Mouse (Mus musculus) kidney, embryonic 15.5 days (tissue): ENCODE data around the gene Slc25a40. TPM values are rescaled to one million over a fixed set of nuclear protein-coding genes. Genes with fewer than 3 reads are reported as not detected.

Experiments used
- ATAC-seq: fragments of 200-750 bp; cut with Nextera tagmentation; replicated peaks from 2 replicates; pipeline ENCODE4 v1.8.0; 2017; ENCODE audit warnings: moderate TSS enrichment; ENCODE audit not compliant: low FRiP score
- H3K27ac ChIP-seq: fragments of 300-500 bp; sonication (generic); 2 replicates; pipeline ENCODE4 v1.5.1; 2015; ENCODE audit warnings: mild to moderate bottlenecking, inconsistent platforms
- H3K27me3 ChIP-seq: fragments of 300-500 bp; sonication (generic); 2 replicates; pipeline ENCODE4 v1.6.1; 2015; ENCODE audit warnings: inconsistent platforms
- H3K36me3 ChIP-seq: fragments of 300-500 bp; sonication (generic); 2 replicates; pipeline ENCODE4 v1.6.1; 2015; ENCODE audit warnings: inconsistent platforms
- H3K4me1 ChIP-seq: fragments of 300-500 bp; sonication (generic); 2 replicates; pipeline ENCODE4 v1.6.1; 2015; ENCODE audit warnings: inconsistent platforms
- H3K4me2 ChIP-seq: fragments of 300-500 bp; sonication (generic); 2 replicates; pipeline ENCODE4 v1.6.1; 2015; ENCODE audit warnings: moderate library complexity, mild to moderate bottlenecking, inconsistent platforms
- H3K4me3 ChIP-seq: fragments of 300-500 bp; sonication (generic); replicated peaks from 2 replicates; pipeline ENCODE4 v1.5.1; 2015; ENCODE audit warnings: mild to moderate bottlenecking, inconsistent platforms
- H3K9ac ChIP-seq: fragments of 300-500 bp; sonication (generic); 2 replicates; pipeline ENCODE4 v1.6.1; 2015; ENCODE audit warnings: mild to moderate bottlenecking, inconsistent platforms
- H3K9me3 ChIP-seq: fragments of 300-500 bp; sonication (generic); replicated peaks from 2 replicates; pipeline ENCODE4 v1.6.1; 2016; ENCODE audit warnings: inconsistent platforms
- WGBS: fragments of 180-500 bp; shearing (Covaris S2); methylation state at CpG from one replicate; pipeline ENCODE4 v1.1.7; 2015; ENCODE audit warnings: mixed read lengths; 5-methylcytosine and 5-hydroxymethylcytosine counted together
- polyA plus RNA-seq: library from polyadenylated mRNA; unstranded; fragments of >200 nt; fragmentation: Nextera tagmentation; extraction: Ambion mirVana; gene quantifications from 2 replicates; pipeline ENCODE4 v1.2.1, GENCODE M21; 2015

Gene Slc25a40
- 12.8 and 13.3 TPM in 2 replicates for polyA plus RNA-seq

- Histone ChIP-seq H3K4me1 (peaks cover 11% of the 10 kb centered on the region; the same call in 1 of the 2 replicates), H3K9ac (peak within 1 kb of the TSS; percentile 91), H3K36me3 (peaks cover 29% of the 10 kb centered on the region), H3K27ac (peak within 1 kb of the TSS; percentile 91), H3K27me3 (no peaks in the 10 kb centered on the region), H3K4me3 (peak within 1 kb of the TSS; percentile 74), H3K4me2 (peak within 1 kb of the TSS; percentile 71), H3K9me3 (no peaks in the 10 kb centered on the region)
- ATAC-seq: peak; percentile 98
- under 1% methylated on average over 93 of the region's 93 CpGs for WGBS
These were observed at the start of gene Slc25a40, which contains the start of gene Dbf4 for GRCm38 (mm10) chr5:8422157-8422931. Slc25a40 (plus strand) TSS chr5:8422850. Dbf4 (minus strand) TSS chr5:8422716.

GRCm38 (mm10) chr5:8373415-8373814 is 49.2 kb upstream of the Slc25a40 start:
- WGBS: 84% methylated on average over 4 of the region's 4 CpGs
- Histone ChIP-seq H3K36me3 (no peaks in the 10 kb centered on the region), H3K4me1 (no peaks in the 10 kb centered on the region), H3K4me2 (no peak overlapping the region), H3K9ac (no peak overlapping the region), H3K27ac (no peak overlapping the region), H3K27me3 (peaks cover 7% of the 10 kb centered on the region), H3K9me3 (no peaks in the 10 kb centered on the region), H3K4me3 (no peak overlapping the region)
- no peak for ATAC-seq

GRCm38 (mm10) chr5:8374297-8374906 is 48.2 kb upstream of the Slc25a40 start:
- H3K27me3 ChIP-seq: no peaks in the 10 kb centered on the region
- H3K9me3 ChIP-seq: no peaks in the 10 kb centered on the region
- H3K4me2 ChIP-seq: no peak overlapping the region
- 83% methylated on average over 5 of the region's 5 CpGs for WGBS
- H3K4me1 ChIP-seq: no peaks in the 10 kb centered on the region
- ATAC-seq: no peak
- no peak overlapping the region for H3K9ac ChIP-seq
- H3K4me3 ChIP-seq: no peak overlapping the region
- H3K36me3 ChIP-seq: no peaks in the 10 kb centered on the region
- no peak overlapping the region for H3K27ac ChIP-seq

GRCm38 (mm10) chr5:8393891-8394583 is 28.6 kb upstream of the Slc25a40 start:
- H3K27me3 ChIP-seq: no peaks in the 10 kb centered on the region
- 68% methylated on average over 1 of the region's 1 CpGs for WGBS
- peaks cover 32% of the 10 kb centered on the region for H3K36me3 ChIP-seq
- H3K27ac ChIP-seq: no peak overlapping the region
- H3K4me1 ChIP-seq: no peaks in the 10 kb centered on the region
- no peak overlapping the region for H3K4me3 ChIP-seq
- H3K4me2 ChIP-seq: no peak overlapping the region
- no peak for ATAC-seq
- H3K9ac ChIP-seq: no peak overlapping the region
- no peaks in the 10 kb centered on the region for H3K9me3 ChIP-seq

GRCm38 (mm10) chr5:8397587-8398249 is 24.9 kb upstream of the Slc25a40 start:
- peaks cover 58% of the 10 kb centered on the region for H3K36me3 ChIP-seq
- no peak for ATAC-seq
- no peak overlapping the region for H3K9ac ChIP-seq
- no peak overlapping the region for H3K4me3 ChIP-seq
- H3K27ac ChIP-seq: no peak overlapping the region
- 90% methylated on average over 13 of the region's 13 CpGs for WGBS
- H3K4me1 ChIP-seq: no peaks in the 10 kb centered on the region
- H3K9me3 ChIP-seq: no peaks in the 10 kb centered on the region
- H3K4me2 ChIP-seq: no peak overlapping the region
- H3K27me3 ChIP-seq: no peaks in the 10 kb centered on the region

- 92% methylated on average over 4 of the region's 4 CpGs for WGBS
- Histone ChIP-seq H3K4me1 (no peaks in the 10 kb centered on the region), H3K9ac (no peak overlapping the region), H3K4me2 (no peak overlapping the region), H3K9me3 (no peaks in the 10 kb centered on the region), H3K36me3 (peaks cover 72% of the 10 kb centered on the region), H3K4me3 (no peak overlapping the region), H3K27ac (no peak overlapping the region), H3K27me3 (no peaks in the 10 kb centered on the region)
- no peak for ATAC-seq
These were observed 13.9 kb upstream of the Slc25a40 start for GRCm38 (mm10) chr5:8408746-8409145.

- no peak overlapping the region for H3K4me2 ChIP-seq
- no peak for ATAC-seq
- H3K4me1 ChIP-seq: 0 out of 2 replicates have a peak, but pooled peaks cover 6% of the 10 kb centered on the region
- no peak overlapping the region for H3K4me3 ChIP-seq
- no peaks in the 10 kb centered on the region for H3K9me3 ChIP-seq
- H3K9ac ChIP-seq: no peak overlapping the region
- H3K27me3 ChIP-seq: no peaks in the 10 kb centered on the region
- H3K27ac ChIP-seq: 0 out of 2 replicates have a peak overlapping the region, but pooled peaks have one; percentile 32
- 91% methylated on average over 3 of the region's 3 CpGs for WGBS
- peaks cover 63% of the 10 kb centered on the region for H3K36me3 ChIP-seq
These were observed 5.8 kb upstream of the Slc25a40 start for GRCm38 (mm10) chr5:8416683-8417413.

GRCm38 (mm10) chr5:8417443-8417842 is 5.2 kb upstream of the Slc25a40 start:
- no peak for ATAC-seq

GRCm38 (mm10) chr5:8421424-8421823 is 1.2 kb upstream of the Slc25a40 start:
- WGBS: 7% methylated on average over 3 of the region's 3 CpGs
- Histone ChIP-seq H3K4me2 (peak overlapping the region; percentile 71), H3K36me3 (peaks cover 39% of the 10 kb centered on the region), H3K27ac (no peak overlapping the region), H3K9ac (peak overlapping the region; percentile 91), H3K4me3 (peak overlapping the region; percentile 74), H3K9me3 (no peaks in the 10 kb centered on the region), H3K4me1 (peaks cover 13% of the 10 kb centered on the region; the same call in 1 of the 2 replicates), H3K27me3 (no peaks in the 10 kb centered on the region)
- no peak for ATAC-seq

More at GRCm38 (mm10) chr5:8417443-8417842, 5.2 kb upstream of the Slc25a40 start:
- WGBS: 60% methylated on average over 1 of the region's 1 CpGs
- H3K36me3 ChIP-seq: peaks cover 59% of the 10 kb centered on the region
- no peaks in the 10 kb centered on the region for H3K9me3 ChIP-seq
- H3K9ac ChIP-seq: no peak overlapping the region
- H3K4me2 ChIP-seq: no peak overlapping the region
- H3K4me3 ChIP-seq: no peak overlapping the region
- H3K4me1 ChIP-seq: 0 out of 2 replicates have a peak, but pooled peaks cover 6% of the 10 kb centered on the region
- no peaks in the 10 kb centered on the region for H3K27me3 ChIP-seq
- H3K27ac ChIP-seq: peak overlapping the region; percentile 32; the same call in 1 of the 2 replicates

GRCm38 (mm10) chr5:8422932-8423928 is 580 bp downstream of the Slc25a40 start:
- under 1% methylated on average over 40 of the region's 40 CpGs for WGBS
- H3K27me3 ChIP-seq: no peaks in the 10 kb centered on the region
- H3K9ac ChIP-seq: peak overlapping the region; percentile 74
- peaks cover 21% of the 10 kb centered on the region for H3K36me3 ChIP-seq
- peaks cover 11% of the 10 kb centered on the region; the same call in 1 of the 2 replicates for H3K4me1 ChIP-seq
- ATAC-seq: no peak
- H3K4me2 ChIP-seq: peak overlapping the region; percentile 71
- peak overlapping the region; percentile 74 for H3K4me3 ChIP-seq
- H3K9me3 ChIP-seq: no peaks in the 10 kb centered on the region
- peak overlapping the region; percentile 75 for H3K27ac ChIP-seq
